Mouse (Mus musculus) heart, embryonic 14.5 days (tissue): ENCODE results near the gene Gpc3. TPM values are rescaled to one million over a fixed set of nuclear protein-coding genes. Genes with fewer than 3 reads are reported as not detected.

ENCODE experiments used
- ATAC-seq: fragments of 200-750 bp; cut with Nextera tagmentation; 2 replicates; pipeline ENCODE4 v1.8.0; 2017; ENCODE audit warnings: low read depth, moderate TSS enrichment; ENCODE audit not compliant: insufficient number of reproducible peaks, insufficient read depth, low FRiP score
- H3K27ac ChIP-seq, 2 experiments: fragments of 200-500 bp in 1 of 2; fragments of 300-500 bp in 1 of 2; sonication (generic) in 1 of 2; replicated peaks in 1 of 2; 2 replicates each; pipeline ENCODE4 v1.5.1; 2012 to 2014; ENCODE audit warnings: low read depth in 2 of 2, low read length in 2 of 2, control low read depth in 1 of 2, mild to moderate bottlenecking in 1 of 2, mixed read lengths in 1 of 2; ENCODE audit not compliant: control insufficient read depth in 1 of 2, insufficient read depth in 1 of 2
- H3K27me3 ChIP-seq: fragments of 300-500 bp; sonication (generic); 2 replicates; pipeline ENCODE4 v1.6.1; 2014; ENCODE audit warnings: mild to moderate bottlenecking, low read length, control low read depth; ENCODE audit not compliant: control insufficient read depth, insufficient read depth
- H3K36me3 ChIP-seq: fragments of 300-500 bp; sonication (generic); 2 replicates; pipeline ENCODE4 v1.6.1; 2014; ENCODE audit warnings: mild to moderate bottlenecking, control low read depth, low read length, mixed read lengths; ENCODE audit not compliant: control insufficient read depth, insufficient read depth
- H3K4me1 ChIP-seq, 2 experiments: fragments of 200-500 bp in 1 of 2; fragments of 300-500 bp in 1 of 2; sonication (generic) in 1 of 2; 2 replicates each; pipeline ENCODE4 v1.6.1; 2012 to 2014; ENCODE audit warnings: low read length in 2 of 2, control low read depth in 1 of 2, mixed read lengths in 1 of 2; ENCODE audit not compliant: control insufficient read depth in 2 of 2, insufficient read depth in 2 of 2
- H3K4me2 ChIP-seq: fragments of 300-500 bp; sonication (generic); 2 replicates; pipeline ENCODE4 v1.6.1; 2014; ENCODE audit warnings: mild to moderate bottlenecking, low read length
- H3K4me3 ChIP-seq, 2 experiments: fragments of 200-500 bp in 1 of 2; fragments of 300-500 bp in 1 of 2; sonication (generic) in 1 of 2; 2 replicates each; pipeline ENCODE4 v1.5.1; 2012 to 2014; ENCODE audit warnings: low read length in 2 of 2, mild to moderate bottlenecking in 2 of 2, control low read depth in 1 of 2, low read depth in 1 of 2, moderate library complexity in 1 of 2; ENCODE audit not compliant: control insufficient read depth in 1 of 2, insufficient read depth in 1 of 2
- H3K9ac ChIP-seq: fragments of 300-500 bp; sonication (generic); 2 replicates; pipeline ENCODE4 v1.6.1; 2014; ENCODE audit warnings: mild to moderate bottlenecking, low read length
- H3K9me3 ChIP-seq: fragments of 300-500 bp; sonication (generic); 2 replicates; pipeline ENCODE4 v1.6.1; 2016; ENCODE audit warnings: low read length, control low read depth; ENCODE audit not compliant: control insufficient read depth
- WGBS: fragments of 180-500 bp; shearing (Covaris S2); extraction: QIAGEN DNeasy Blood & Tissue Kit; methylation state at CpG from one replicate; pipeline ENCODE4 v1.1.7; 2014; 5-methylcytosine and 5-hydroxymethylcytosine counted together
- polyA plus RNA-seq: library from polyadenylated mRNA; unstranded; fragments of >200 nt; fragmentation: Nextera tagmentation; extraction: Ambion mirVana; gene quantifications from 2 replicates; pipeline ENCODE4 v1.2.1, GENCODE M21; 2014

Gene Gpc3
- 548 and 579 TPM in 2 replicates for polyA plus RNA-seq

- H3K4me2 ChIP-seq: peak within 1 kb of the TSS; percentile 68
- 26% methylated on average over 42 of the region's 48 CpGs for WGBS
Measured at GRCm38 (mm10) chrX:52613328-52614030, at the start of gene Gpc3. Gpc3 (minus strand) TSS chrX:52613950.

GRCm38 (mm10) chrX:52651975-52652374 is 38.2 kb upstream of the Gpc3 start:
- H3K36me3 ChIP-seq: no peaks in the 10 kb centered on the region
- H3K9me3 ChIP-seq: no peaks in the 10 kb centered on the region
- H3K4me1 ChIP-seq: peaks cover 7 to 12% of the 10 kb centered on the region in 2 experiments; a peak in 2 of 4 replicates
- peak overlapping the region; percentile 68 to 71 for H3K27ac ChIP-seq
- H3K27me3 ChIP-seq: no peaks in the 10 kb centered on the region
- H3K4me2 ChIP-seq: peak overlapping the region; percentile 26; the same call in 1 of the 2 replicates
- WGBS: 21% methylated on average over 10 of the region's 10 CpGs
- no peak for ATAC-seq
- peak overlapping the region; percentile 51 for H3K9ac ChIP-seq
- no peak overlapping the region for H3K4me3 ChIP-seq

More at GRCm38 (mm10) chrX:52613328-52614030, at the start of gene Gpc3:
- H3K27me3 ChIP-seq: no peaks in the 10 kb centered on the region
- H3K9me3 ChIP-seq: no peaks in the 10 kb centered on the region
- peak; percentile 89 for ATAC-seq
- peak within 1 kb of the TSS; percentile 48 to 65 for H3K27ac ChIP-seq
- H3K4me1 ChIP-seq: peaks cover 0 to 11% of the 10 kb centered on the region in 2 experiments; a peak in 3 of 4 replicates
- peak within 1 kb of the TSS; percentile 49 to 52 for H3K4me3 ChIP-seq
- peak within 1 kb of the TSS; percentile 73 for H3K9ac ChIP-seq
- no peaks in the 10 kb centered on the region for H3K36me3 ChIP-seq

GRCm38 (mm10) chrX:52651472-52651948 is 37.8 kb upstream of the Gpc3 start:
- no peak for ATAC-seq
- Histone ChIP-seq H3K27me3 (no peaks in the 10 kb centered on the region), H3K4me1 (peaks cover 7 to 12% of the 10 kb centered on the region in 2 experiments; a peak in 2 of 4 replicates), H3K9me3 (no peaks in the 10 kb centered on the region), H3K27ac (peak overlapping the region; percentile 68 to 71), H3K36me3 (no peaks in the 10 kb centered on the region), H3K9ac (peak overlapping the region; percentile 51), H3K4me2 (peak overlapping the region; percentile 26; the same call in 1 of the 2 replicates), H3K4me3 (no peak overlapping the region)
- 27% methylated on average over 9 of the region's 9 CpGs for WGBS

GRCm38 (mm10) chrX:52648910-52649785 is 35.4 kb upstream of the Gpc3 start:
- H3K4me3 ChIP-seq: peak overlapping the region in 1 of 2 experiments; percentile 11; a peak in 1 of 4 replicates
- no peaks in the 10 kb centered on the region for H3K27me3 ChIP-seq
- H3K9ac ChIP-seq: peak overlapping the region; percentile 46
- H3K4me1 ChIP-seq: peaks cover 7 to 14% of the 10 kb centered on the region in 2 experiments; a peak in 2 of 4 replicates
- ATAC-seq: no peak
- H3K4me2 ChIP-seq: peak overlapping the region; percentile 51
- 30% methylated on average over 19 of the region's 19 CpGs for WGBS
- peak overlapping the region; percentile 14 to 29 for H3K27ac ChIP-seq
- H3K36me3 ChIP-seq: no peaks in the 10 kb centered on the region
- H3K9me3 ChIP-seq: no peaks in the 10 kb centered on the region

- H3K9me3 ChIP-seq: no peaks in the 10 kb centered on the region
- no peaks in the 10 kb centered on the region for H3K36me3 ChIP-seq
- no peak overlapping the region for H3K27ac ChIP-seq
- no peak overlapping the region for H3K4me3 ChIP-seq
- H3K9ac ChIP-seq: no peak overlapping the region
- peaks cover 0 to 8% of the 10 kb centered on the region in 2 experiments; a peak in 2 of 4 replicates for H3K4me1 ChIP-seq
- no peaks in the 10 kb centered on the region for H3K27me3 ChIP-seq
- no peak for ATAC-seq
- WGBS: 56% methylated on average over 7 of the region's 7 CpGs
- H3K4me2 ChIP-seq: no peak overlapping the region
Measured at GRCm38 (mm10) chrX:52644393-52644792, 30.6 kb upstream of the Gpc3 start.

- H3K9ac ChIP-seq: no peak overlapping the region
- no peak overlapping the region for H3K27ac ChIP-seq
- H3K27me3 ChIP-seq: no peaks in the 10 kb centered on the region
- no peaks in the 10 kb centered on the region for H3K36me3 ChIP-seq
- H3K9me3 ChIP-seq: no peaks in the 10 kb centered on the region
- no peak for ATAC-seq
- WGBS: 19% methylated on average over 2 of the region's 2 CpGs
- no peak overlapping the region for H3K4me2 ChIP-seq
- no peak overlapping the region for H3K4me3 ChIP-seq
- H3K4me1 ChIP-seq: peaks cover 0 to 5% of the 10 kb centered on the region in 2 experiments; a peak in 2 of 4 replicates
Measured at GRCm38 (mm10) chrX:52643350-52643749, 29.6 kb upstream of the Gpc3 start.

- Histone ChIP-seq H3K27me3 (no peaks in the 10 kb centered on the region), H3K27ac (no peak overlapping the region), H3K9ac (no peak overlapping the region), H3K4me2 (no peak overlapping the region), H3K9me3 (no peaks in the 10 kb centered on the region), H3K4me3 (no peak overlapping the region), H3K36me3 (no peaks in the 10 kb centered on the region), H3K4me1 (peaks cover 0 to 3% of the 10 kb centered on the region in 2 experiments; a peak in 2 of 4 replicates)
- 76% methylated on average over 2 of the region's 2 CpGs for WGBS
- no peak for ATAC-seq
Measured at GRCm38 (mm10) chrX:52642126-52642525, 28.4 kb upstream of the Gpc3 start.
